Mouse (Mus musculus) kidney, postnatal 25 days (tissue): ENCODE measurements around the gene Bcar3.
"Not testable (repeated sequence)": the region's sequence is repeated elsewhere in the genome, so short reads cannot be mapped to it uniquely, and the experiment has no call there.

Source experiments
- DNase-seq, 2 experiments: peaks; one replicate each; pipeline ENCODE4 v3.0.0; 2021; ENCODE audit warnings: mixed read lengths in 2 of 2

Gene Bcar3

GRCm38 (mm10) chr3:122386444-122386843, 92.5 kb downstream of the Bcar3 start:
- no peak for DNase-seq

DNA sequence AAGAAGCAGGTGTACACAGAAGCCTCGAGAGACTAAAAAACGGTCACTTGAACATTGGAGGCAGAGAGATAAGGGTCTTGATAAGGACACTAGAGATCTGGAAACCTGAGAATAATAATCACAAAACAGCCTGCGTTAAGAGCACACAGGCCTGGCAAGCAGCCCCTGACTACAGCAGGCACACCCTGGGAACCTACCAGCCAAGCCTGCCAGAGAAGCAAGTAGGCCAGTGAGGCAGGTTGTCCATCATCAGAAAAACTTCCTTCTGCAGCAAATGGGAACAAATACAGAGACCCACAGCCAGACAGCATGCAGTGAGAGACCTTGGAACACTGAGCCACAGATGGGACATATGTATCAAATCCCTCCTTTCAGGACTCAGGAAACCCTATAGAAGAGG, 93.8 kb downstream of the Bcar3 start:
- DNase-seq, result no peak

DNA sequence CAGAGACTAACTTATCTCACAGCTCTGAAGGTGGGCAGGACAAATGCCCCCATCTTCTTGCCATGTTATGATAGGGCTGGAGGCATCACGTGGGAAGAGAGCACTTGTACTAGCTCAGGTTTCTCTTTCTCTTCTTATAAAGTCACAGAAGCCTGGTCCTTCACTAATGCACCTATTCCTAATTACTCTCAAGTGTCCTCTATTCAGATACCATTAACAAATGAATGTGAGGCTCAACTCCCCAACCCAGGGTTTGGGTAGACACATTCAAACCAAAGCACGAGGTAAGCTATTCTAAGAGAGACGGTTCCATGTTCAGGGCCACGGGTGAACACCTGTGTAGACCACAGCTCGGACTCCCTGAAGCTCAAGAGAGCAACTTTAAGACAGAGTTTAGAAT, 96.0 kb downstream of the Bcar3 start:
- DNase-seq, result no peak

- no peak for DNase-seq
Measured at GRCm38 (mm10) chr3:122391098-122391497, 97.2 kb downstream of the Bcar3 start.

GRCm38 (mm10) chr3:122391816-122392215, 97.9 kb downstream of the Bcar3 start:
- no peak for DNase-seq

- not testable (repeated sequence) for DNase-seq
Measured at GRCm38 (mm10) chr3:122393411-122393810, 99.5 kb downstream of the Bcar3 start.

DNA sequence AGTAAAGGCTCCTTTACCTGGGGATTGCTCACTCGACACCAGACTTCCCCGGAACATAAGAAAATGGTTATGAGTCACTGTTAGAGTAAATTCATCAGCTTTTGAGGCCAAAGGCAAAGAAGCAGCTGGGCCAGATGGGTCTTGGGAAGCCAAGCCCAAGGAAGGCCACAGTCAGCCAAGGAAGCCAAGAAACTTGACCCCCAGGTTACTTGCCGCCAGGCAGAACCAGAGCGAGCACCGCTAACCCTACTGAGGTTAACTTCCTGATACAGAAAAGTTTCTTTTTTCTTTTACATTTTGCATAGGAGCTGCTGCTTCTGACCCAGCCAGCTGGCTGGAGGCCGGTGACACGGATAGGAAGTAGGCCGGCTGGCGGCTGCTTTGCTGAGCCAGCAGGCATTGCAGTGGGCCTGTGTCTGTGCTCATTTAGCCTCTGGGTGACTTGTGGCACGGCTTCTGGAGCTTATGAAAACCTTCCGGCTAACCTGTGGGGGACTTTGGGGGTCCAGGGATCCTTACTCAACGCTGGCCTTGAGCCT, 100.0 kb downstream of the Bcar3 start:
- no peak for DNase-seq

DNA sequence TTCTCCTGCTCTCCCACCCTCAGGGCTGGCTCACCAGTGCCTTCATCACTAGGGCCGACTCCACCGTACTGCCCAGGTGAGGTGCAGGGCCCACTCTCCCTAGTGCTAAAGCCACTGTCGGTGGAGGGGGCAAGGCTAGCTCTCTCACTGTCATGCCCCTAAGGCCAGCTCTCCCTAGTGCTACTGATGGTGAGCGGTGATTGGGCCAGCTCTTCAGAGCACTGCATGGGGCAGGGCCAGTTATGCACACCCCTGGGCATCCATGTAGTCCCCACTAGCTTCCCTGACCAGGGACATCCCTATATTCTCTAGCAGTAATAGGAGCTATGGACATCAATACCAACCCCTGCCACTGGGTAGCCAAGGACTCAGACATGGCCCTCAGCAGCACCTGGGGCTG, 103.0 kb downstream of the Bcar3 start:
- no peak for DNase-seq

- DNase-seq, result no peak
Measured at GRCm38 (mm10) chr3:122397401-122397800, 103.5 kb downstream of the Bcar3 start.

DNA sequence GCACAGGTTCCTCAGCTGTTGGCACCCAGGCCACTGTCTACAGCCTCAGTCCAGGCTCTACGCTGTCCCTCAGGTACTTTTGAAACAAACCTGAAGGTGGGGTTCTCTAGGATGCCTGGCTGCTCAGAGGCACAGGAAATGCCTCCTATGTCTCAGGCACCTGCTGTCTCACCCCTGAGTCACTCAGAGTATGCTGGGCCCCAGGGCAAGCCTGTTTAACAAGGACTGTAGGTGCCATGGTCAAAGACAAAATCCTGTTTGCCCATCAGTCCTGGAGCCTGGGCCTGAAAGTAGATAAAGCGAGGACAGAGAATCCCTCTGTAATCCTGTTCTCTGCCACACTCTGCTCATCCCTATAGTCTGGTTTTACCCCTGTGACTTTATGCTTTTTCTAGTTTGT, 107.1 kb downstream of the Bcar3 start:
- DNase-seq, result no peak

DNA sequence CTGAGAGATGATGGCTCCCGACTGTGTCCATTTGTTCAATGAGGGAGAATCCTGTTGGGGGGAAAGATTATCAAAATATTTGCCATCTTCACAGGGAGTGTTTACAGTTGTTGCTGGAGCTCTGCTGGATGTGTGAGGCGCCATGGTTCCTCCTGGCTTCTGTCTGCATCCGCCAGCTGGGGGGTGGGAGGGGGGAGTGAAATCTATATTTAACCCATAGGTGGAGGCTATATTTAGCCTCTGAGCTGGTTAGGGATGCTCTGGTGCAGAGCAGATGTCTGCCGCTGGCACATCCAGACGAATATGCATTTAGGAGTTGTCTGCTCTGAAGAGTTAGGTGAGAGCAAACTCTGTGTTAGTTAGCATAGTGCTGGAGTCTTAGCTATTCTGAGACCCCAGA, 108.2 kb downstream of the Bcar3 start:
- DNase-seq, result no peak

DNA sequence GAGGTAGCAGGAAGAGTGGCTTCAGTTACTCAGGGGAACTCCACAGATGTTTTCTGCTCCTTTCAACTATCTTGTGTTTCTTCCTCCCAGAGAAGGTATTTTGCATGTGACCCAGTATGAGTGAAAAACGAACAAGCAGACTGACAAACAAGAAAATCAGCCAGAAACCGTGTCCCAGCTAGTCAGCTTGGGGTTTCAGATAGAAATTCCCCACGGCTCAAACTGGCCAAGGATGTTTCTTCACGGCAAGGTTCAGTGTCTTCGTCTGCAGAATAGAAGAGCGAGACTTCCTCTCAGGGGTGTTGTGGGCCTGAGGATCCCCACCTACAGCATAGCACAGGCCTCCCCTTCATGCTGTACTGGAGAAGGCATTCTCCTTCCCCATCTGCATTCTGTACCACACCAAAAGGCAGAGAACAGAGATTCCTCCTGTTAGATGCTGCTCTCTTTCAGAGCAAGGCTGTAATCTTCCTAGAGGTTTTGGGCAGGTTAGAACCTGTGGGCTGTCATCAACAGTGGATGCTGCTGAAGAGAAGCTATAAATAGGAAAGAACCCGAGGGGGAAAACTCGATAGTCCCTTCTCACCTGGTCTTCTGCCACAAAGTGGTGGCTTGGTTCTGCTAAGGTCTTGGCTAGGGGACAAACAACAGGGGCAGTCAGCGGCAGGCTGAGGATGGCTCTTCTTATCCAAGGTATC, 110.1 kb downstream of the Bcar3 start:
- DNase-seq, result no peak

GRCm38 (mm10) chr3:122405203-122405956, 111.4 kb downstream of the Bcar3 start:
- no peak for DNase-seq

DNA sequence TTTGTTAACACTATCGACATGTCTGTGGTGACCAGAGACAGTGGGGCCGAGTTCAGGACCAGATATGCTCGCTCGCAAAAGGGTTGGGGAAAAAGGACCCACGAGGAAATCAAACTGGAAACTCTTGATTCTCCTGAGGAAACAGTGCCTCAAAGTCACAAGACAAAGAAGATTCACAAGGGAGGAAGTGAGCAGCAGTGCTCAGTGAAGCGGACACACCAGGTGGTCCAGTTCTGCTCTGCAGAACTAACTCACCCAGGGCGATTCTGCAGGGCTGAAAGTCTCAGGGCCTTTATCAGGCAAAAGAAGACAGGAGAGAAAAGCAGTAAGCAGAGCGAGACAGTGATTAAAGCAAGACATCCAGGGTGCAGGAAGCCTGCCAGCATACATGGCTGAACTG, 112.5 kb downstream of the Bcar3 start:
- no peak for DNase-seq

GRCm38 (mm10) chr3:122407757-122408156, 113.8 kb downstream of the Bcar3 start:
- no peak for DNase-seq

DNA sequence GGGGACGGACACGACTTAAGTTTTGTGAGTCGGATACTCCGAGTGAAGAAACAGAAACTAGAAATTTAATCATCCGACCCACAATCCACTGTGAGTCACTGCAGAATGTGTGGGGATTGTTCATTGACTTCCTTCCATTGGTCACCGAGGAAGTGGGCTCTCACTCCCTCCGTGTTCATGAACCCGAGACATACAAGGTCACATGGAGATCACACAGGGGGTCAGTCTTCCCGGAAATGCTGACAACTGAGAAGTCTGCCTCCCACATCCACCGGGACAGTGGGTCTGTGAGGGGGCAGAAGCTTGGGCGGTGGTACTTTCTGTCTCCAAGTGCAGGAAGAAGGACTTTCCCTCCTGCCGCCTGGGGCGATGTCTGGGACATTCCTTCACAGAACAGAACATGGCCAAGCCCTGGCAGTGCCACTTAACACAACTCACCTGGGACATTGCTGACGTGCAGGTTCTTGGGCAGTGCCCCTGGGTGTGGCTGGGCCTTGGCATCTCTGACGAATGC, 114.9 kb downstream of the Bcar3 start:
- peak in 1 of 2 experiments; percentile 59 for DNase-seq

DNA sequence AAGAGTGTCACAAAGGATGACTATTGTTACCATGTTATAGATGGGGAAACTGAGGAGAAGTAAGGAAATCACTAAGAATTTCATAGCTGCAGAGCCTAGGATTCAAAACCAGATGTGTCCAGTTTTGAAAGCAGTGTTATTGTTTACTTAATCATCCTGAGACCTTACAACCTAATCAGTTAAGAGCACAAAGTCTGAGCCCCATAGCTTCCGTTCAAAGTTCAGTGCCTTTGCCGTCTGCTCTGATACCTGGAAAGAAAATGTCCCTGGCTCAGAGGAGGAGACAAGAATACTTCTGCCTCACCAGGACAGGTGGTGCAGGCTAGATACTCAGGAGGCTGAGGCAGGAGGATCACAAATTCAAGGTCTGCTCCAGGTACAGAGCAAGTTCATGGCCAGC, 117.7 kb downstream of the Bcar3 start:
- DNase-seq, result no peak

DNA sequence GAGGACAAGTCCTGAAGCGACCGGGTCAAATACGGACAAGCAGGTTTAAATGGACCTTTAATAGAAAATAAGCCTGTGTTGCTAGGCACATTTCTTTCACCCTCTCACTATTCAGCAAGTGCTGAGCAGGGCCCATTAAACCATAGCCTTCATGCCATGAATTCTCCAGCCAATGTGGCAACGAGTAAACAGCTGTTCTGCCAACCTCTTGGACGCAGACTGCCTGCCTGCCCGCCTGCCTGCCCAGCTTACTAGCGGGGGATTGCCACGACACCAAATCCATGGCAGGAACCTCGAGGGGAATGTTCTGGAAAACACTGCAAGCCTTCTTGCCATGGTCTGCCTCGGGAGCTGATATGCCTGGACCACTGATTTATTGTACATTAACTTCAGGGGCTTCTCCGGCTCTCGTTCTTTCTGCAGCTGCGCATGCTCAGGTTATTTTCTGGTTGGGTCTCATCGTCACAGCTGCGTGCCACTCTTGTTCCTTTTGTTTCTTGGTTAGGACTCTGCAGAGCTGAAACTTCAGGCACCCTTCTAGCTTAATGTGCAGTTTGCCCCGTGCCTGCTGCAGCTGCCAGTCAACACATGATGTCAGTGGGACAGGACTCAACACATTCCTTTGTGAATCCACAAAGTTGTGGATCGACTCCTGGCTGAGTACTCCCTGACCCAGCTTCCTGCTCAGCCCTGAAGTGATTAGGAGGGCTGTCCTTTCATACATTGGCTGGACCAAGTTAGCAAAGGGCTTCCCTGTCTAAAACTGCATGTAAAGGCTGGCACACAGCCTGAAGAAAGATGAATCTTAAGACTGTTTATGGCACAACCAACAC, 120.0 kb downstream of the Bcar3 start:
- peak in 1 of 2 experiments; percentile 59 for DNase-seq

DNA sequence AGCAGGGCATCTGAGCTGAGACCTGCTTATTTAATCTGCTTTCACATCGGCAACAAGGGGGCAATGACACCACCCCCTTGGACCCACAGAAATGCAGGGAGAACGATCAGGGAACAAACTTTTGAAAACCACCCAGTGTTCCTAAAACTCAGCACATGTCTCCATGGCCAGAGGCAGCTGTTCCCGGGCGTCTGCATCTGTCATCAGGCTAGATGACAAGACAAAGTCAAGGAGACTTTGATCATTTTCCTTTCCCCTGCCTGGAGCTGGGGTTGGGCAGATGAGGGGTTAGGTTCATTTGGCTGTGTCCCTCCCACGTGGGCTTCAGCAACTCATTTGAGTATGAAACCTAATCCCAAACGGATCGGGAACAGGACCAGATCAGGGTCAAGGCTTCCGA, 120.9 kb downstream of the Bcar3 start:
- DNase-seq, result no peak

GRCm38 (mm10) chr3:122417466-122417865, 123.5 kb downstream of the Bcar3 start:
- DNase-seq, result peak in 1 of 2 experiments; percentile 60

GRCm38 (mm10) chr3:122418564-122419274, 124.8 kb downstream of the Bcar3 start:
- no peak for DNase-seq
